Mouse (Mus musculus) kidney, embryonic 16.5 days (tissue): ENCODE measurements around the gene Phc1. TPM values are rescaled to one million over a fixed set of nuclear protein-coding genes. Genes with fewer than 3 reads are reported as not detected.

Source experiments
- ATAC-seq: fragments of 200-750 bp; cut with Nextera tagmentation; 2 replicates; pipeline ENCODE4 v1.8.0; 2017; ENCODE audit warnings: moderate TSS enrichment; ENCODE audit not compliant: low FRiP score, low TSS enrichment
- H3K27ac ChIP-seq: fragments of 300-500 bp; sonication (generic); 2 replicates; pipeline ENCODE4 v1.5.1; 2014; ENCODE audit warnings: low read length
- H3K27me3 ChIP-seq: fragments of 300-500 bp; sonication (generic); 2 replicates; pipeline ENCODE4 v1.6.1; 2014; ENCODE audit warnings: low read length, control low read depth, mixed read lengths; ENCODE audit not compliant: insufficient read depth
- H3K36me3 ChIP-seq: fragments of 300-500 bp; sonication (generic); 2 replicates; pipeline ENCODE4 v1.6.1; 2014; ENCODE audit warnings: low read length, control low read depth, mixed read lengths; ENCODE audit not compliant: insufficient read depth
- H3K4me1 ChIP-seq: fragments of 300-500 bp; sonication (generic); 2 replicates; pipeline ENCODE4 v1.6.1; 2014; ENCODE audit warnings: low read length, control low read depth, mixed read lengths; ENCODE audit not compliant: insufficient read depth
- H3K4me2 ChIP-seq: fragments of 300-500 bp; sonication (generic); replicated peaks from 2 replicates; pipeline ENCODE4 v1.6.1; 2014; ENCODE audit warnings: low read depth, low read length
- H3K4me3 ChIP-seq: fragments of 300-500 bp; sonication (generic); 2 replicates; pipeline ENCODE4 v1.5.1; 2014; ENCODE audit warnings: mild to moderate bottlenecking, low read length
- H3K9ac ChIP-seq: fragments of 300-500 bp; sonication (generic); replicated peaks from 2 replicates; pipeline ENCODE4 v1.6.1; 2014; ENCODE audit warnings: low read length
- H3K9me3 ChIP-seq: fragments of 300-500 bp; sonication (generic); 2 replicates; pipeline ENCODE4 v1.6.1; 2016; ENCODE audit warnings: low read length, control low read depth
- WGBS: fragments of 180-500 bp; shearing (Covaris S2); extraction: QIAGEN DNeasy Blood & Tissue Kit; methylation state at CpG from one replicate; pipeline ENCODE4 v1.1.7; 2014; 5-methylcytosine and 5-hydroxymethylcytosine counted together
- polyA plus RNA-seq: library from polyadenylated mRNA; unstranded; fragments of >200 nt; fragmentation: Nextera tagmentation; extraction: Ambion mirVana; gene quantifications from 2 replicates; pipeline ENCODE4 v1.2.1, GENCODE M21; 2015

The Phc1 gene
- polyA plus RNA-seq, 1 experiment from 2014 or later: 17.9 TPM

DNA sequence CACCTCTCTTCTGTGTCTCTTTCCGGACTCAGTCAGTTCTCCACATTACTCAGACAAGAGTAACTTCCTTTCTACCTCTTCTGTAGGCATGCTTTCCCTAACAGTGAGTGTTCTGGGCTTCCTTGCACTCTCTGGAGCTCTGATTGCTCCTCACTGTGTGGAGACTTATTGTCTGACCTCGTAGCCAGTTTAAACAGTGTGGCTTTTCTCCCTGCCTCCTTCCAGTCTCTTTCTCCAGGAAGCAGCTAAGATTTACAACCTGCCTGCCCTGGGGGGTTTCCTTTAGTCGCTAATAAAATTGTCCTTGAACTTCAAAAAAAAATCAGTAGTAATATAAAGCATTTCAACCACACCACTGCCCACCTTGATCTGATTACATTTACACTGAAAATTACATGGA is 50.1 kb downstream of the Phc1 start:
- H3K4me3 ChIP-seq: no peak overlapping the region
- no peak overlapping the region for H3K4me2 ChIP-seq
- no peaks in the 10 kb centered on the region for H3K27me3 ChIP-seq
- 18% methylated on average over 3 of the region's 3 CpGs for WGBS
- H3K9me3 ChIP-seq: no peaks in the 10 kb centered on the region
- peak; percentile 49; the same call in 1 of the 2 replicates for ATAC-seq
- H3K4me1 ChIP-seq: peaks cover 7% of the 10 kb centered on the region; the same call in 1 of the 2 replicates
- no peak overlapping the region for H3K9ac ChIP-seq
- H3K36me3 ChIP-seq: no peaks in the 10 kb centered on the region
- H3K27ac ChIP-seq: peak overlapping the region; percentile 62

- Histone ChIP-seq H3K27ac (no peak overlapping the region), H3K36me3 (no peaks in the 10 kb centered on the region), H3K27me3 (no peaks in the 10 kb centered on the region), H3K4me1 (peaks cover 7% of the 10 kb centered on the region; the same call in 1 of the 2 replicates), H3K9me3 (no peaks in the 10 kb centered on the region), H3K4me3 (no peak overlapping the region), H3K4me2 (no peak overlapping the region), H3K9ac (no peak overlapping the region)
- WGBS: 73% methylated on average over 1 of the region's 1 CpGs
- ATAC-seq: no peak
Observed at GRCm38 (mm10) chr6:122289313-122289712, 51.0 kb downstream of the Phc1 start.

GRCm38 (mm10) chr6:122288263-122288662 is 52.1 kb downstream of the Phc1 start:
- H3K36me3 ChIP-seq: no peaks in the 10 kb centered on the region
- no peaks in the 10 kb centered on the region for H3K27me3 ChIP-seq
- peaks cover 7% of the 10 kb centered on the region; the same call in 1 of the 2 replicates for H3K4me1 ChIP-seq
- H3K4me2 ChIP-seq: no peak overlapping the region
- H3K9me3 ChIP-seq: no peaks in the 10 kb centered on the region
- no peak overlapping the region for H3K4me3 ChIP-seq
- WGBS: 63% methylated on average over 1 of the region's 1 CpGs
- H3K9ac ChIP-seq: no peak overlapping the region
- ATAC-seq: no peak
- H3K27ac ChIP-seq: no peak overlapping the region

DNA sequence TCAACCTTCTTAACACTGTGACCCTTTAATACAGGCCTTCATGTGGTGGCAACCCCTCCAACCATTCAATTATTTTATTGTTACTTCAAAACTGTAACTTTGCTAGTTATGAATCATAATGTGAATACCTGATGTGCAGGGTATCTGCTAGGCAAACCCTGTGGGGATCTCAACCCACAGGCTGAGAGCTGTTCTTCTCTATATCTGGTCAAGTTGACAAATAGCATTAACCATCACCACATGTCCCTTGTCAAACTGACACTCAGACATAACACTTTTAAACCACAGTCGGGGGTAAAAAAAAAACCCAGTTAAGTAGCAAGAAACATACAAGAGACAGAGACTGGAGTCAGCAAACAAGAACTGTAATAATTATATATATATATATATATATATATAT is 55.5 kb downstream of the Phc1 start:
- Histone ChIP-seq H3K4me3 (no peak overlapping the region), H3K4me2 (no peak overlapping the region), H3K36me3 (no peaks in the 10 kb centered on the region), H3K4me1 (0 out of 2 replicates have a peak, but pooled peaks cover 1% of the 10 kb centered on the region), H3K9me3 (no peaks in the 10 kb centered on the region), H3K27me3 (no peaks in the 10 kb centered on the region), H3K27ac (no peak overlapping the region), H3K9ac (no peak overlapping the region)
- no peak for ATAC-seq
- WGBS: 67% methylated on average over 1 of the region's 1 CpGs

DNA sequence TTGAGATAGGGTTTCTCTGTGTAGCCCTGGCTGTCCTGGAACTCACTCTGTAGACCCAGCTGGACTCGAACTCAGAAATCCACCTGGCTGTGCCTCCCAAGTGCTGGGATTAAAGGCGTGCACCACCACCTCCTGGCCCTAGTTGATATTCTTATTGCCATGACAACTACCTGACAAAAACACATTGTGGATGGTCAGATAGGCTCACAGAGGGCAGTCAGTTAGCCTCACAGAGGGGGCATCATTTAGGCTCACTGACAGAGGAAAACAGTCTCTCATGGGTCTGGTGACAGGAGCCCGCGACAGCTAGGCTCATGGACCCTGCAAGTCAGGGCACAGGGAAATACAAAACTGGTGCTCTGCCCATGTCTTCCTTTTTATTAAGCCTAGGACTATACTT is 56.1 kb downstream of the Phc1 start:
- Histone ChIP-seq H3K36me3 (no peaks in the 10 kb centered on the region), H3K4me1 (no peaks in the 10 kb centered on the region), H3K27ac (no peak overlapping the region), H3K4me3 (no peak overlapping the region), H3K9me3 (no peaks in the 10 kb centered on the region), H3K9ac (no peak overlapping the region), H3K4me2 (no peak overlapping the region), H3K27me3 (no peaks in the 10 kb centered on the region)
- WGBS: 80% methylated on average over 4 of the region's 4 CpGs
- ATAC-seq: no peak

DNA sequence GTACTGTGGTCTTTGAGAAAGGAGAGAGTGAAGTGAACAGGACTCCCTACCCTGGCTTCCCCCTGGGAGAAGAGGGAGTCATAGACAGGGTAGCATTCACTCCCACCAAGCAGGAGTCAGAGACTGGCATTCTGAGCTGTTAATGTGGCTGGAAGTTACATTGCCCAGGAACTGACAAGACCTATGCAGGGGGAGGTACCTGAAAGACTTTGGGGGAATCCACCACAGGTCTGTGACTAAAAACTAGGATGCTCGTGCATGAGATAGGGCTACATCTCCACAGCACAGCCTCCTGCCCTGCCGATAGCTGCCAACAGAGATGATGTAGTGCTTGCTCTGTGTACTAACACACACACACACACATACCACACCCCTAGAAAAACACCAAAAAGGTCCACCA is 56.9 kb downstream of the Phc1 start:
- Histone ChIP-seq H3K27ac (no peak overlapping the region), H3K36me3 (no peaks in the 10 kb centered on the region), H3K4me1 (no peaks in the 10 kb centered on the region), H3K9ac (no peak overlapping the region), H3K4me2 (no peak overlapping the region), H3K9me3 (no peaks in the 10 kb centered on the region), H3K27me3 (no peaks in the 10 kb centered on the region), H3K4me3 (no peak overlapping the region)
- 78% methylated on average over 2 of the region's 2 CpGs for WGBS
- ATAC-seq: no peak

DNA sequence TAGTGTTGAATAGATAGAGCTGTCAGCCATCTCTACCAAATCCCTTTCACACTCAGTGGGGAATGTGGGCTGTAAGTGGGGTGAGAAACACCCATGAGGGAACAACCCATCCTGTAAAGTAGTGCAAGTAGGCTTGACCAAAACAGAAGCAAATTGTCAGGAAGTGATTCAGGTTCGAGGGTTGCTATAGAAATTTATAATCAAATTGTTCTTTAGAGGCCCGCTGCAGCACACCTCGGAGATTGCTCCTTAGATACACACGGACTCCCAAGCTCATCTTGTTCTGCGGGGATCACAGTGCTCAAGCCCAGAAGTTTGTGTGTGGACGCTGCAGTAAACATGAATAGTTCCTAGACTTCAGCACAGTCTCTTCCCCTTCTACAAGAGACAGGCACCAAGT is 57.6 kb downstream of the Phc1 start, which contains the start of gene Klrg1:
TSS of gene Klrg1 (minus strand) at position 101 of the 400 bp plus-strand sequence.
- WGBS: 81% methylated on average over 6 of the region's 6 CpGs
- ATAC-seq: no peak
- H3K27ac ChIP-seq: no peak within 1 kb of the TSS
- no peaks in the 10 kb centered on the region for H3K4me1 ChIP-seq
- no peak within 1 kb of the TSS for H3K9ac ChIP-seq
- no peaks in the 10 kb centered on the region for H3K27me3 ChIP-seq
- no peak within 1 kb of the TSS for H3K4me2 ChIP-seq
- H3K36me3 ChIP-seq: no peaks in the 10 kb centered on the region
- no peak within 1 kb of the TSS for H3K4me3 ChIP-seq
- no peaks in the 10 kb centered on the region for H3K9me3 ChIP-seq

DNA sequence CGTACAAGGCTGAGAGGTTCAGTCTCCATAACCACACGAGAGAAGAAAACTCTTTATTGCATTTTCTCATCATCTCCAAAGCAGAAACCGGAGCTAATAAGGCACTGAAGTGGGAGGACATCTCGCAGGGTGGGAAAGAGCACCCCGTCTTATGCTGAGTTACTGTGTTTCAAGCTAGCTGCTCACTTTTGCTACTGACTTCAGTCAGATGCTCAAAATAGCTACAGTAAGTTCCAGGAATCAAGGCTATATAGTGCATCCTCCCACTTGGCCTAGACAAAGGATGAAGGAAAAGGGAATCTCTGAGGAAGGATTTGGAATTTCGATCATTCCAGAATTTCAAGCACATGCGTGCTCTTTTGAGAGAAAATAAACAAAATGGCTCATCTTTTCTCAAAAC is 63.8 kb downstream of the Phc1 start:
- WGBS: 83% methylated on average over 7 of the region's 7 CpGs
- no peaks in the 10 kb centered on the region for H3K27me3 ChIP-seq
- no peak overlapping the region for H3K4me3 ChIP-seq
- no peaks in the 10 kb centered on the region for H3K4me1 ChIP-seq
- no peak for ATAC-seq
- H3K27ac ChIP-seq: no peak overlapping the region
- no peak overlapping the region for H3K4me2 ChIP-seq
- H3K9ac ChIP-seq: no peak overlapping the region
- no peaks in the 10 kb centered on the region for H3K36me3 ChIP-seq
- H3K9me3 ChIP-seq: no peaks in the 10 kb centered on the region

DNA sequence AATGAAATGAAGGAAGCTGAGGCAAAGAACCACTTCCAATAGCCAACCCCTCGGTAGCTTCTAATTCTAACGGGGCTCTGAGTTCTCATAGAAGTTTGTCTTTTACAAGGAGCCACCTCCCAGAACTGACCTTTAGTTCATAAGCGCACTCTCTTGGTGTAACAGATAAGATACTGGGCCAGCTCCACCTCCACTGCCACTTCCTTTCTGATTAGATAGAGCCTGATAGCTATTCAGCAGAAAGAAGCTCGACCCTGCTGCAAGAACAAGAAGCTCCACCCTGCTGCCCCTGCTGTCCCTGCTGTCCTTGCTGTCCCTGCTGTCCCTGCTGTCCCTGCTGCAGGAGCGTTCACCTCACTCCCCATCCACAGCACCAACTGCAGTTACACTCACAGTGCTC is 65.8 kb downstream of the Phc1 start:
- H3K4me3 ChIP-seq: no peak overlapping the region
- H3K9me3 ChIP-seq: no peaks in the 10 kb centered on the region
- H3K4me2 ChIP-seq: no peak overlapping the region
- no peak overlapping the region for H3K9ac ChIP-seq
- no peaks in the 10 kb centered on the region for H3K4me1 ChIP-seq
- no peak overlapping the region for H3K27ac ChIP-seq
- WGBS: 61% methylated on average over 5 of the region's 5 CpGs
- H3K27me3 ChIP-seq: no peaks in the 10 kb centered on the region
- no peak for ATAC-seq
- H3K36me3 ChIP-seq: no peaks in the 10 kb centered on the region

DNA sequence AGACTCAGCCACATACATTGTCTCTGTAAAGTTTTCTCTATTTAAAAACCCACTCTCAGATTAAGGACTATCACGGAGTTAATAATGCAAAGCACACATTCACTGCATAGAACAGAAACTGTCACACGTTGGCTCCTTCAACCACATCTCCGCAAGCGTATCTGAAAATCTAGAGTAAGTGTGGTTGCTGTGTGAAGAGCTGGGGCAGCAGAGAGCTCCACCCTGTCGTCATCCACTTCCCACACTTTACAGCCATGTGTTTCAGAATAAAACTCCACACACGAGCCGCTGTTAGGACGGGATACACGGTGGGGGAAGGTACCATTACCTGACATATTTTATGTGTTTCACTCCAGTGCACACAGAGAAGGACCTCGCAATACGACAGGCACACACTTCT is 70.2 kb downstream of the Phc1 start:
- H3K9ac ChIP-seq: no peak overlapping the region
- H3K4me3 ChIP-seq: no peak overlapping the region
- no peak overlapping the region for H3K4me2 ChIP-seq
- no peak for ATAC-seq
- no peak overlapping the region for H3K27ac ChIP-seq
- no peaks in the 10 kb centered on the region for H3K4me1 ChIP-seq
- no peaks in the 10 kb centered on the region for H3K27me3 ChIP-seq
- 55% methylated on average over 11 of the region's 11 CpGs for WGBS
- no peaks in the 10 kb centered on the region for H3K9me3 ChIP-seq
- H3K36me3 ChIP-seq: no peaks in the 10 kb centered on the region
